Mouse (Mus musculus) 3134 (cell line): Measurements from ENCODE around the gene Olfr221.

Experiments used
- DNase-seq: peaks from one replicate; pipeline ENCODE4 v3.0.0-alpha.2; 2011; ENCODE audit warnings: low spot score; ENCODE audit not compliant: insufficient read length; ENCODE audit errors: extremely low read depth

Olfr221 gene

DNA sequence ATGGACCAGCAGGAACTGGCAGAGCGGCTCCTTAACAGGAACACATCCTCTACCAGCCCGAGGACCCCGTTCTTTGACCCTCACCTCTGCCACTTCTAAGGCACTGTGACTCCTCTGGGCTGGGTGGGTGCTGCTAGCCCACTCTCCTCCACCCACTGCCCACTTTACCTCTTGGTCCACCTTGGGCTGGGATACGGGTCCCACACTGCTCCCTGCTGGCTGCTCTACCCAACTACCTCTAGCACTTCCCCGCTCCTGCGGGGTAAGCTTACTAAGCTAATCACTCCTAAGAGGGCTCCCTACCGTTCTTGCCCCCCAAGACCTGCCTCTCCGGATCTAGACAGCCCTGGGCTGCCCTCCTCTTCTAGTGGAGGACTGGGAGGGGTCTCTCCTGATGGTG, 36.0 kb downstream of the Olfr221 start:
- no peak for DNase-seq

DNA sequence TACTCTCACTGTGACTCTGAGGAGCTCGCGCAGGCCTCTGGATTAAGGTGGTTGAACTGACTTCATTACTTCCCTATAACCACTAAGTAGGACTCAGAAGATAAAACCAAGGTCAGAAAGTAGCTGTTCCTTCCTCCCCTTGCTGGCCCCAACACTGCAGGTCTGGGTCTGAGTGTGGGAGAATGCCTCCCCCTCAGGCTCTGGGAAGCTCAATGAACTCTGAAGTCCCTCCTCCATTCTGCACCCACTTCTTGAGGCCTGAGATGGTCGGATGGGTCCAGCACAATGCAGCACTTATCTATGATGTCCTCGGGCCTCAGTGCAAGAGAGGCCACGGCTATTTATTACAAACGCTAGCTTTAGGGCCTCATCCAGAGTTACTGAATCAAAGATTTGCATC, 36.6 kb downstream of the Olfr221 start:
- DNase-seq = no peak

GRCm38 (mm10) chr14:52005141-52005540, 37.1 kb downstream of the Olfr221 start:
- no peak for DNase-seq

GRCm38 (mm10) chr14:52003981-52004495, 38.2 kb downstream of the Olfr221 start:
- no peak for DNase-seq

DNA sequence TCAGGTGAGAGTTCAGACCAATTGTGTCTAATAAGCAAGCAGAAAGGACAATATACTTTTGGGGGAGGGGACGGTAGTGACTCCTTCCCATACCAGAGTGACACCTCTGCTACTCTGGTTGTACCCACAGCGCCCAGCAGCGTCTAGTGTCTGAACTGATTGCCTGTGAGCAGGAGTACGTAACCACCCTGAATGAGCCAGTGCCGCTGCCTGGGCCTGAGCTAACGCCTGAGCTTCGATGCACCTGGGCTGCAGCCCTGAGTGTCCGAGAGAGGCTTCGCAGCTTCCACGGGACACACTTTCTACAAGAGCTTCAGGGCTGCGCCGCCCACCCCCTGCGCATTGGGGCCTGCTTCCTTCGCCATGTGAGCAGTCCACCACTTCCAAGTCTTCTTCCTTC, 44.8 kb downstream of the Olfr221 start:
- DNase-seq = no peak

GRCm38 (mm10) chr14:51996866-51997265, 45.4 kb downstream of the Olfr221 start:
- DNase-seq = no peak

GRCm38 (mm10) chr14:51996231-51996841, 45.9 kb downstream of the Olfr221 start:
- DNase-seq = no peak

DNA sequence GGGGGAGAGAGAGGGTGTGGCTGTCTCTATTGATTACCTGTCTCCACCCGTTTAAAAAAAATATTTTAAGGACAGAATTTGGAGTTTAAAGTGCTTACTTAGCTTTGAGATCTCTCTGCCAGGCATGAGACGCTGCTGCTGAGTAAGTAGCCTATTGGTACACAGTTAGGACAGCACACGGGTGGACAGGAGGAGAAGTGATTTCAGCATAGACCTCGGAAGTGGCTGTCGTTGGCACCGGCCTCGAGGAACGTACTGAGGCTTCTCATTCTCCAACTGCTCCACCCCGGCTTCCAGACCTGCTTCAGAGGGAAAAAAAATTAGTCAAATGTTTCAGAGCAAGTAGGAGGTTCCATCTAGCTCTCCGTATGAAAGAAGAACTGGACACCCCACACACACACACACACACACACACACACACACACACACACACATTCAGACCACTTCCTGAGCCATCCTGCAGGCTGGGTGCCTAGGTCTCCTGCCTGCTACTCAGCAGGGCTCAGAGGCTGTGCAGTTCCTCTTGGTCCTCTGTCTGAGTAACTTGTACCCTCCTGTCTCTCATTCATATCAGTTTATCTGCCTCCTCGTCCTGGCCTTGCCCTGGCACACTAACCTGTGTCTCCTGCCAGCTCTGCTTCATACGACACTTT, 46.9 kb downstream of the Olfr221 start:
- no peak for DNase-seq

DNA sequence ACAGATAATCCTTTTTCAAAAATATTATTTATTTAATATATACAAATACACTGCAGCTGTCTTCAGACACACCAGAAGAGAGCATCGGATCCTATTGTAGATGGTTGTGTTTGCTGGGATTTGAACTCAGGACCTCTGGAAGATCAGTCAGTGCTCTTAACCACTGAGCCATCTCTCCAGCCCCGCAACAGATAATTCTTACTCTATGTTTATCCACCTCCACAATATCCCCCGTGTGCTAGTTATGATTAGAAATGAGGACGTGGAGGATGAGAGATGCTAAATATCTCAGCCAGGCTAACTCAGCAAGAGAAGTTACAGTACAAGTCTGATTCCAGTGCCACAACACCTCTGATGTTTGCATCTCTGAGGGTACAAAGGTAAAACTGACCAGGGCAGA, 47.8 kb downstream of the Olfr221 start:
- no peak for DNase-seq

DNA sequence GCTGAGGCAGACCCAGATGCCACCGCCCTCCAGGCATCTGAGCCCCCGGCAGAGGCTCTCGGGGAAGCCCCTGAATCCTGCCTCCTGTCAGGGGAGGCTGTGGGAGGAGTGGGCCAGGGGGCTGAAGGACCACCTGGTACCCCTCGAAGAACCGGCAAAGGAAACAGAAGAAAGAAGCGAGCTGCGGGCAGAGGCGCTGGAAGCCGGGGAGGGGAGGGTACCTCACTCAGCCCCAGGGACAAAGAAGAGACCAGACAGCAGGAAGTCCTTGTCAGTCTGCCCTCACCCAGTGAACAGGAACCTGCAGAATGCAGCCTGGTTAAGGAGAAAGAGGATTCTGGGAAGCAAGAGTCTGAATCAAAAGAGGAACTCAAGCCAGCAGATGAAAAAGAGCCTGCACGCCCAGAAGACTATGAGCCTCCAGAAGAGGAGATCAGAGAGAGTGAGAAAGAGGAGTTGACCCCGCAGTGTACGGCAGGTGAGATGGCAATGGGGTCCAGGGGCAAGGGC, 52.7 kb downstream of the Olfr221 start:
- no peak for DNase-seq

GRCm38 (mm10) chr14:51988731-51989130, 53.5 kb downstream of the Olfr221 start:
- DNase-seq = no peak

DNA sequence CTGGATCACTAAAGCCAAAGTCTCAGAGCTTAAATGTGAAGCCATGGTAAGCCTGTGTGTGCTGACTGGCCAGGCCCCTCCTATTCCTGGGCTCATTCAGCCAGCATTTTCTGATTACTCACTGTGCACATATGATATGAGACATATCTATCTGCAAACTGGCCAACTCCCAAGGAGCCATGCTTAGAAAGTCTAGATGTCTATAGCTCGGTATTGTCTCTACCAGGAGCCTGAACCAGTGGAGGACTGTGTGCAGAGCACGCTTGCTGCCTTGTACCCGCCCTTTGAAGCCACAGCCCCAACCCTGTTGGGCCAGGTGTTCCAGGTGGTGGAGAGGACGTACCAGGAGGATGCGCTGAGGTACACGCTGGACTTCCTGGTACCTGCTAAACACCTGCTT, 55.1 kb downstream of the Olfr221 start:
- DNase-seq = no peak

- no peak for DNase-seq
Observed at GRCm38 (mm10) chr14:51986153-51986505, 56.1 kb downstream of the Olfr221 start.

DNA sequence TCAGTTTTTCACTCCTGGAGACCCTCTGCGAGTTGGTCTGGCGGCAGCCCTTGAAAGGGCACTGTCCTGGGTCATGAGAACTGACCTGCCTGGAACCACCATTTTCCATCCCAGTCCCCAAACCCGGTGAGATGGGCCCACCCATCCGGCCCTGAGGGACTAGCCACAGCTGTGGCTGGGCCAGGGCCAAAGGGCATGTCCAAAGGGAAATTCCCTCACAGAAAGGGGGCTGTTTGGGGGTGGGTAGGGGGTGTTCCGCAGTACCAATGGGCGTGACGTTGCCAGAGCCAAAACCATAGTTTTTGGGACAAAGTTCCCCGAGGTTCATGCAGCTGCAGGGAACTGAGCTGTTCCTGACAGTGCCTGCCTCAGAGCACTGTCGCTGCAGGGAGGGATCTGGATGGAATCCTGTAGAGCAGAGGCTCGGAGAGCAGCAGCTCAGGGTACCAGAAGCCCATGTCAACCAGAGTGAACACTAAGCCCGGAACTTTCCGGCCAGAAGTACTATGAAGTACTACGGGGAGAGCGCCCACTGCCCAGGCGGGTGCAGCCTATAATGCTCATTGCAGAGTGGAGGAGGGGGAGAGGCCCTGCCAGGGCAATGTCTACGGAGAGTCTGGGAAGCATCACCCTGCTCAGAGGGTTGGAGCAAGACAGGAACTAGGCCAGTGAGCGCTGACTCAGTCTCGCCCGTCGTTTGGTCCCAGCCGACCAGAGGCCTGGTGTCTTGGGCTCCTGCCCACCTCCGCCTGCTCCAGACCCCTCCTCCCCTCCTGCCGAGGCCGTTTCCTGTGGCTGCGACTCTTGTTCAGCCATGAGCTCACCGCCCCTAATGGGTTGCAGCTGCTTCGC, 56.7 kb downstream of the Olfr221 start:
- peak; percentile 91 for DNase-seq

DNA sequence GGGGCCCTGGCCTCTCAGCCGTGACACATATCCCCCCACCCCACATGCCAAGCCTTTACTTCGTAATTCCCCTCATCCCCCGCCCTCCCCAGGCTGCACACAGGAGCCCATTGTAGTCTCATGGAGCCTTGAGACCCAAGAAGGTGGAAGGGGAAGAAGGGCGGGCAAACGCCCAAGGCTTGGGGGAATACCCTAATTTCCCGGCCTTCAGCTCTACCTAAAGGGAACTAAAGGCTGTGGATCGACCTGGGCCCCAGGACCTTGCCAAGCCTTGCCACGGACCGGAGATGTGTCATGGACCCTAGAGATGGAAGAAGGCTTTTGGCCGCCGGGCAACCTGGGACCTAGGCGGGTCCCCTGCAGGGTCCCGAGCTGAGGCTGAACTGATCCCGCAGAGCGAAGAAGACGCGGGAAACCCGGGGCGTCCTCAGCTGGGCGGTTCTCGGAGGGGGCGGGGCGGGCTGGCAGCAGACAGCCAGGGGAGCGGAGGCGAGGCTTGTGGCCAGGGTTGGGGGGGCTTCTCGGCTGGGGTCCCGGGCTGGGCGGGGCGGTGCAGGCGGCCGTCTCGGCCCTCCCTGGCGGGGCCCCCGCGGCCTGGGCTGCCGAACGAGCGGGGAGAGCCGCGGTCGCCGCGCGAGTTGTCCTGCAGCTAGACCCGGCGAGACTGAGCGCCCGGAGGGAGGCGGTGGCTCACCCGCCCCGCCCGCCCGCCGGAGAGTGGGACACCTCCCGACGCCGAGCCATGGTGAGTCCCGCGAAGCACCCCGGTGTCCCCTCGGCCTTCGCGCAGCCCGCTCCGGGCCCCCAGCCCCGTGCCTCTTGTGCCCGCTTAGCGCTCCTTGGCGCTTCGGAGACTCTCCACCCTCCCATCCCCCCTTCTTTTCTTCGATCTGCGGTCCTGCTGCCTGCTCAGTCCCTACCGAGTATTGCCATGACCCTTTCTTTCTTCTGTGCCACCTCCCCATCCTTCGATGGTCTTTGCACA, 57.7 kb downstream of the Olfr221 start, which contains the start of gene Arhgef40:
Gene Arhgef40 (plus strand): TSS at position 473 of the 985 bp plus-strand sequence.
- peak; percentile 80 for DNase-seq
